Mouse (Mus musculus): Measurements from ENCODE around the gene Ift43.

The Ift43 gene

GRCm38 (mm10) chr12:86169195-86169594 is 86.9 kb downstream of the Ift43 start:
- DNase-seq (ENCODE audit: low read depth, low spot score) = no peak

DNA sequence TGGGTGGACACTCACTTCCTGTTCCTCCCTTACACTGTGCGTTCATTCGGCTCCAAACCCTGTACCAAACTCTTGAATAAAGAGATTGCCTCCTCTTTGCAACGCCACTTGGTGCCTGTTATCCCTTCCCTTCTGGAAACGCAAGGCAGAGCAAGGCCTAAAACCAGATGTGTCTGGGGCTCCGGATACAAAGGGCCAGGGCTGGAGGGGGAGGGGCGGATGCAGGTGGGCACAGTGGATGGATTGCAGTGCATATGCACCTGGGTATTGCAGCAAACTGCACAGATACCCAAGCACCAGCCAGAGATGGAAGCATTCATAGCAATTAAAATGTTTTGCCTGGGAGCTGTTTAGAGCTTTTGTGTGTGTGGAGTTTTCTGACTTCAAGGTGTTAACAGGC is 91.0 kb downstream of the Ift43 start:
- DNase-seq (ENCODE audit: low read depth, low spot score) = no peak

- DNase-seq (ENCODE audit: low read depth, low spot score) = no peak
Measured at GRCm38 (mm10) chr12:86174369-86174768, 92.0 kb downstream of the Ift43 start.

DNA sequence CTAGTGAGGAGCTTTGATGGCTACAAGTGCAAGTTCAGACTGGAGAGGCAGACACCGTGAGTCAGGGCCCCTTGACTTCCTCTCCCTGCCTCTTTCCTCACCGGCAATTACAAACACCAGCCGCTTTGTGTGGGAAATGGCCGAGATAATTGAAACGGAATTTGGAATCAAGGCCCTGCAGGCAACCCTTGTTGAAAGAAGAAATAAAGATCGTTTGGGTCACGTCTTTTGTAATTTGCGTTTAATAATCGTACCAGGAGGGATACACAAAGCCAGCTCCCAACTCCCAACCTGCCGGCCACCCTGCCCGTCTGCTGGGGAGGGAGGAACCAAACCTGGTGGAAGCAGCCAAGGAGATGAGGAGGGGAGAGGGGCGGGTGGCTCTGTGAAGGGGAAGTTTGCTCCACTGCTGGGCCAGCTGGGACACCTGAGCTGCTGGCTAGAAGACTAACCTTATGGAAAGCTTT is 93.2 kb downstream of the Ift43 start:
- no peak for DNase-seq (ENCODE audit: low read depth, low spot score)

DNA sequence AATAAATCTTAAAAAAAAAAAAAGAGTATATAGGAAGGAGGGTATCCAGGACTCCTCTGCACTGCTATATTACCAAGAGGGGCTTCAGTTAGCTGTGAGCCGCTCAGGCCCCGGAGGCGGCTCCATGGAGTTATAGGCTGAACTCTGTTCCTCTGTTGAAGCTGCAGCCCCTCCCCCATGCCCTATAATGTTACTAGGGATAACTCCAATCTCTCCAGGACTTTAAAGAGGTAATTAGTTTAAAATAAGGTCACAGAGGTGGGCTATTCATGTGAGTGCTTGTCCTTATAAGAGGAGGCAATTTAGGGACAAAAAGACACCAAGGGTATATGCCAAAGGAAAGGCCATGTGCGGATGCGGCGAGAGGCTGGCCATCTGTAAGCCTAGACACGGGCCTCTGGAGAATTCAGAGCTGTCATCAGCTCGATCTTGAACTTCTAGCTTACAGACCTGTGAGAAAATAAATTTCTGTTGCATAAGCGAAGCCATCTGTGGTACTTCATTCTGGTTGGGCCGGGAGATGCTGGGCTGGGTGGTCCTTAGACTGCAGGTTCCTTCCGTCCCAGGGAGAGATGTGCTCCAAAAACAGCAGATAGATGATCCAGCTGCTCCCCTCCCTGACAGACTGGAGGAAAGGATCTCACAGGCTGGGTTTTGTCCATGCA is 94.5 kb downstream of the Ift43 start:
- no peak for DNase-seq (ENCODE audit: low read depth, low spot score)

DNA sequence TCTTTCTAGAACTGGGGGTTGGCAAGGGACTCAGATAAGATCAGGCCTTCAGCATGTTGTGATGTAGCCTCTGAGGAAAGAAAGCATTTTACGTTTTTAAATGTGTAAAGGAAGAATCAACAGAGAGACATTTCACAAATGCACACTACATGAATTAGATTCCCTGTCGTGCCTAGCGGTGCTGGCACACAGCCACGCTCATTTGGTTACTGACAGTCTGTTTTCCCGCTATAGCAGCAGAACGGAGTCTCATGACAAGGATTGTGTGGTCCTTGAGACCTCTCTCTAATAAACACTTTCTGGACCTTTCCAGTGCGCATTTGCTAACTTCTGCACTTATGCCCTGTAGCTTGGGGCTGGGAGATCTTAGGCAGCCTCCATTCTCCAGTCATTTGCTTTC is 96.9 kb downstream of the Ift43 start:
- DNase-seq (ENCODE audit: low read depth, low spot score) = no peak

- DNase-seq (ENCODE audit: low read depth, low spot score) = no peak
Measured at GRCm38 (mm10) chr12:86181320-86181751, 99.0 kb downstream of the Ift43 start.

DNA sequence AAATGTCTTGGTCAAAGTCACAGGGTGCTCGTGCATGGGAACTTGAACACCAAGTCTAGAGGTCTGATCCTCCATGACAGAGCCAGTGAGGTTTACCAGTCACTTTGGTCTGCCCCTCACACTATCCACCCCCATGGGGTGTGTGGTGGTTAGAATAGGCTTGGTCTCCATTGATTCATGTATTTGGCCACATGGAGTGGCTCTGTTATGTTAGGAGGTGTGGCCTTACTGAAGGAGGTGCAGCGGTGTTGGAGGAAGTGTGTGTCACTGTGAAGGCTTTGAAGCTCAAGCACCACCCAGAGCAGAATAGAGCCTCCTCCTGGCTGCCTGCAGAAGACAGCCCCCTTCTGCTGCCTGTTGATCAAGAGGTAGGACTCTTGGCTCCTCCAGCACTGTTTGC is 99.5 kb downstream of the Ift43 start:
- DNase-seq (ENCODE audit: low read depth, low spot score) = no peak

- no peak for DNase-seq (ENCODE audit: low read depth, low spot score)
Measured at GRCm38 (mm10) chr12:86182414-86182813, 100.1 kb downstream of the Ift43 start.

- DNase-seq (ENCODE audit: low read depth, low spot score) = no peak
Measured at GRCm38 (mm10) chr12:86188161-86188560, 105.8 kb downstream of the Ift43 start.

- no peak for DNase-seq (ENCODE audit: low read depth, low spot score)
Measured at GRCm38 (mm10) chr12:86189601-86190323, 107.4 kb downstream of the Ift43 start.

- no peak for DNase-seq (ENCODE audit: low read depth, low spot score)
Measured at GRCm38 (mm10) chr12:86192036-86192449, 109.7 kb downstream of the Ift43 start.

GRCm38 (mm10) chr12:86196944-86197343 is 114.6 kb downstream of the Ift43 start:
- DNase-seq (ENCODE audit: low read depth, low spot score) = no peak

DNA sequence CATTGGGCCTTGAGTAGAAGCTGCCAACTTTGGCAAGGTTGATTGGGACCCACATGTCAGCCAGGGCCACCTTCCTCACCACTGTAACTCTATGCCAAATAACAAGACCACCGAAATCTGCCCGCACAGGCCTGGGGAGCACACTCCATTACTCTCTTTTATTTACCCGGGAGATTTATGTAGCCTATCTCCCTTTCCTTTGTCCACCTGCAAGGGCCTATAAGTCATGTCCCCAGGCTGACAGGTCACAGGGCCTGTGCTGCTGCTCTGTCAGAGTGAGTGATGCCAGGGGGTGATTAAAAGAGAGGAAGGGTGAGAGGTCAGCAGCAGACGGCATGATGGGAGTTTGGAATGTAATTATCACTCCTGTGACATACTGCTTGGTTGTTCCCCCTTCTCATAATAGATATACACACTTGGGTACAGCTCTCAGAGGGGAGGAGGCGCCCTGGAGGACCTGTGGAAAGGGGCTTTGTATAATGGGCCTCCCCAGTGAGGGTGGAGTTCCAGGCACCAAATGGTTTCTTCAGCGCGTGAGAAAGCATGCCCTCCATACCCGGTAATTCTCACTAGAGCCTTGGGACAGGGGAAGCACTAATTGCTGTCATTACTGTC is 121.2 kb downstream of the Ift43 start:
- no peak for DNase-seq (ENCODE audit: low read depth, low spot score)

DNA sequence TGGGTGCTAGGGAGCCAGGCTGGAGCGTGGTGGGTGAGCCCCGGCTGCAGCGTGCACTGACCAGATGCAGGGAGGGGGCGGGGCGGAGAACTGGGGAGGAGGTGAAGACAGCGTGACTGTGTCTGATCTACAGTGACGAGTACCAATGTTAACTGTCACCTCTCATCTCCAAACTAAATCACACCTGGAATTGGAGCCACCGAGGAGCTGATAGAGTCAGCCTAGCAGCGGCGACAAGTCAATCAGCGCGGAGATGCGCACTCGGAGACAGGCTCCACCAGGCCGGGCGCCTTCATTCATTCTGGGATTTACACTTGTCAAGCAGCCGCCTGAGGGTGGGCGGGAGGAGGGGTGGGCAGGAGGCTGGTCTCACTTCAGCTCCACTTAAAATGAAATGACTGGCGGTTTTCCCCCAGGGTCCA is 128.8 kb downstream of the Ift43 start:
- no peak for DNase-seq (ENCODE audit: low read depth, low spot score)

Measured in WW6 (cell line).